Mouse (Mus musculus) heart, embryonic 11.5 days (tissue): ENCODE results near the gene Rapgef5. TPM values are rescaled to one million over a fixed set of nuclear protein-coding genes. Genes with fewer than 3 reads are reported as not detected.

Source experiments
- ATAC-seq: fragments of 200-750 bp; cut with Nextera tagmentation; replicated peaks from 2 replicates; pipeline ENCODE4 v1.8.0; 2017; ENCODE audit warnings: moderate library complexity; ENCODE audit not compliant: insufficient number of reproducible peaks, low FRiP score, low TSS enrichment
- H3K27ac ChIP-seq: fragments of 300-500 bp; sonication (generic); 2 replicates; pipeline ENCODE4 v1.5.1; 2014; ENCODE audit warnings: mild to moderate bottlenecking, low read depth, low read length
- H3K27me3 ChIP-seq: fragments of 300-500 bp; sonication (generic); 2 replicates; pipeline ENCODE4 v1.6.1; 2014; ENCODE audit warnings: mild to moderate bottlenecking, low read length, mixed read lengths; ENCODE audit not compliant: control insufficient read depth, insufficient read depth
- H3K36me3 ChIP-seq: fragments of 300-500 bp; sonication (generic); 2 replicates; pipeline ENCODE4 v1.6.1; 2014; ENCODE audit warnings: mild to moderate bottlenecking, low read length, moderate library complexity, mixed read lengths; ENCODE audit not compliant: control insufficient read depth, insufficient read depth
- H3K4me1 ChIP-seq: fragments of 300-500 bp; sonication (generic); 2 replicates; pipeline ENCODE4 v1.6.1; 2014; ENCODE audit warnings: low read length; ENCODE audit not compliant: control insufficient read depth, insufficient read depth
- H3K4me2 ChIP-seq: fragments of 300-500 bp; sonication (generic); 2 replicates; pipeline ENCODE4 v1.6.1; 2014; ENCODE audit warnings: mild to moderate bottlenecking, moderate library complexity
- H3K4me3 ChIP-seq: fragments of 300-500 bp; sonication (generic); 2 replicates; pipeline ENCODE4 v1.5.1; 2014; ENCODE audit warnings: low read depth, low read length
- H3K9ac ChIP-seq: fragments of 300-500 bp; sonication (generic); 2 replicates; pipeline ENCODE4 v1.6.1; 2014; ENCODE audit warnings: mild to moderate bottlenecking, low read depth, low read length, moderate library complexity
- H3K9me3 ChIP-seq: fragments of 300-500 bp; sonication (generic); replicated peaks from 2 replicates; pipeline ENCODE4 v1.6.1; 2016; ENCODE audit warnings: low read length; ENCODE audit not compliant: control insufficient read depth
- WGBS: fragments of 180-500 bp; shearing (Covaris S2); extraction: QIAGEN DNeasy Blood & Tissue Kit; methylation state at CpG from one replicate; pipeline ENCODE4 v1.1.7; 2014; ENCODE audit not compliant: insufficient replicate concordance; 5-methylcytosine and 5-hydroxymethylcytosine counted together
- polyA plus RNA-seq: library from polyadenylated mRNA; unstranded; fragments of >200 nt; fragmentation: Nextera tagmentation; extraction: Ambion mirVana; gene quantifications from 2 replicates; pipeline ENCODE4 v1.2.1, GENCODE M21; 2014

Gene Rapgef5
- polyA plus RNA-seq, 1 experiment from 2014 or later = 15.7 TPM

GRCm38 (mm10) chr12:117728178-117728611, 211.9 kb downstream of the Rapgef5 start:
- WGBS = 37% methylated on average over 3 of the region's 3 CpGs
- no peak overlapping the region for H3K27ac ChIP-seq
- H3K4me3 ChIP-seq = no peak overlapping the region
- no peaks in the 10 kb centered on the region for H3K27me3 ChIP-seq
- no peak for ATAC-seq
- no peaks in the 10 kb centered on the region; the same call in 1 of the 2 replicates for H3K36me3 ChIP-seq
- H3K4me1 ChIP-seq = no peaks in the 10 kb centered on the region
- H3K9ac ChIP-seq = no peak overlapping the region
- no peaks in the 10 kb centered on the region for H3K9me3 ChIP-seq
- H3K4me2 ChIP-seq = peak overlapping the region; percentile 23

GRCm38 (mm10) chr12:117733611-117734010, 217.3 kb downstream of the Rapgef5 start:
- no peak overlapping the region for H3K4me2 ChIP-seq
- H3K4me3 ChIP-seq = no peak overlapping the region
- no peaks in the 10 kb centered on the region for H3K36me3 ChIP-seq
- peaks cover 23% of the 10 kb centered on the region for H3K4me1 ChIP-seq
- H3K27ac ChIP-seq = no peak overlapping the region
- no peaks in the 10 kb centered on the region for H3K27me3 ChIP-seq
- no peaks in the 10 kb centered on the region for H3K9me3 ChIP-seq
- H3K9ac ChIP-seq = no peak overlapping the region
- ATAC-seq = no peak

- no peak overlapping the region for H3K4me3 ChIP-seq
- peak overlapping the region; percentile 54; the same call in 1 of the 2 replicates for H3K27ac ChIP-seq
- H3K9me3 ChIP-seq = no peaks in the 10 kb centered on the region
- no peak overlapping the region for H3K9ac ChIP-seq
- H3K36me3 ChIP-seq = no peaks in the 10 kb centered on the region
- H3K27me3 ChIP-seq = no peaks in the 10 kb centered on the region
- H3K4me2 ChIP-seq = no peak overlapping the region
- no peak for ATAC-seq
- H3K4me1 ChIP-seq = peaks cover 26% of the 10 kb centered on the region
- 48% methylated on average over 3 of the region's 3 CpGs for WGBS
Measured at GRCm38 (mm10) chr12:117736130-117736529, 219.9 kb downstream of the Rapgef5 start.

- Histone ChIP-seq H3K27me3 (no peaks in the 10 kb centered on the region), H3K4me2 (no peak overlapping the region), H3K4me1 (peaks cover 26% of the 10 kb centered on the region), H3K4me3 (no peak overlapping the region), H3K9ac (no peak overlapping the region), H3K36me3 (no peaks in the 10 kb centered on the region), H3K9me3 (no peaks in the 10 kb centered on the region), H3K27ac (no peak overlapping the region)
- 37% methylated on average over 2 of the region's 2 CpGs for WGBS
- no peak for ATAC-seq
Measured at GRCm38 (mm10) chr12:117736928-117737327, 220.6 kb downstream of the Rapgef5 start.

GRCm38 (mm10) chr12:117737332-117738031, 221.2 kb downstream of the Rapgef5 start:
- H3K9me3 ChIP-seq = no peaks in the 10 kb centered on the region
- H3K27me3 ChIP-seq = no peaks in the 10 kb centered on the region
- ATAC-seq = no peak
- WGBS = 52% methylated on average over 11 of the region's 11 CpGs
- H3K4me1 ChIP-seq = peaks cover 32% of the 10 kb centered on the region
- no peak overlapping the region for H3K4me3 ChIP-seq
- H3K9ac ChIP-seq = no peak overlapping the region
- H3K36me3 ChIP-seq = no peaks in the 10 kb centered on the region
- peak overlapping the region; percentile 1; the same call in 1 of the 2 replicates for H3K27ac ChIP-seq
- no peak overlapping the region for H3K4me2 ChIP-seq

- Histone ChIP-seq H3K27ac (peak overlapping the region; percentile 4; the same call in 1 of the 2 replicates), H3K27me3 (no peaks in the 10 kb centered on the region), H3K4me3 (no peak overlapping the region), H3K9ac (no peak overlapping the region), H3K4me1 (peaks cover 32% of the 10 kb centered on the region), H3K9me3 (no peaks in the 10 kb centered on the region), H3K4me2 (no peak overlapping the region), H3K36me3 (no peaks in the 10 kb centered on the region)
- 31% methylated on average over 1 of the region's 1 CpGs for WGBS
- ATAC-seq = no peak
Measured at GRCm38 (mm10) chr12:117742487-117742886, 226.2 kb downstream of the Rapgef5 start.

- peak; percentile 78 for ATAC-seq
- 5% methylated on average over 8 of the region's 8 CpGs for WGBS
- Histone ChIP-seq H3K9ac (no peak overlapping the region), H3K4me2 (no peak overlapping the region; the same call in 1 of the 2 replicates), H3K27ac (peak overlapping the region; percentile 79), H3K27me3 (no peaks in the 10 kb centered on the region), H3K4me3 (no peak overlapping the region), H3K4me1 (peaks cover 36% of the 10 kb centered on the region), H3K36me3 (no peaks in the 10 kb centered on the region), H3K9me3 (no peaks in the 10 kb centered on the region)
Measured at GRCm38 (mm10) chr12:117744580-117745483, 228.6 kb downstream of the Rapgef5 start.

- Histone ChIP-seq H3K4me1 (peaks cover 53% of the 10 kb centered on the region), H3K4me3 (no peak overlapping the region), H3K4me2 (no peak overlapping the region), H3K9ac (no peak overlapping the region), H3K27me3 (no peaks in the 10 kb centered on the region), H3K27ac (no peak overlapping the region), H3K36me3 (no peaks in the 10 kb centered on the region), H3K9me3 (no peaks in the 10 kb centered on the region)
- WGBS = 90% methylated on average over 7 of the region's 7 CpGs
- no peak for ATAC-seq
Measured at GRCm38 (mm10) chr12:117746611-117747010, 230.3 kb downstream of the Rapgef5 start.
